Mouse (Mus musculus): Measurements from ENCODE around the gene Svbp. TPM values are rescaled to one million over a fixed set of nuclear protein-coding genes. Genes with fewer than 3 reads are reported as not detected.

Gene Svbp
- polyA plus RNA-seq, 1 experiment from 2014 or later, result 221 TPM

GRCm38 (mm10) chr4:119233256-119233901 is 38.3 kb downstream of the Svbp start:
- WGBS, result under 1% methylated on average over 36 of the region's 36 CpGs
- peak overlapping the region; percentile 71 for H3K9ac ChIP-seq
- H3K4me1 ChIP-seq (replicated peaks), result peaks cover 27% of the 10 kb centered on the region
- H3K4me3 ChIP-seq, result peak overlapping the region; percentile 95
- no peaks in the 10 kb centered on the region for H3K9me3 ChIP-seq
- peak overlapping the region; percentile 86 for H3K4me2 ChIP-seq
- H3K27ac ChIP-seq (replicated peaks), result peak overlapping the region; percentile 78
- ATAC-seq (ENCODE audit: low FRiP score, low read depth), result peak; percentile 27; the same call in 1 of the 2 replicates
- H3K27me3 ChIP-seq, result no peaks in the 10 kb centered on the region
- peaks cover 24% of the 10 kb centered on the region for H3K36me3 ChIP-seq

GRCm38 (mm10) chr4:119234348-119234747 is 39.2 kb downstream of the Svbp start:
- Histone ChIP-seq H3K9me3 (no peaks in the 10 kb centered on the region), H3K4me2 (peak overlapping the region; percentile 86), H3K9ac (no peak overlapping the region), H3K36me3 (peaks cover 21% of the 10 kb centered on the region), H3K4me3 (peak overlapping the region; percentile 95), H3K27ac (replicated peaks) (no peak overlapping the region), H3K27me3 (no peaks in the 10 kb centered on the region), H3K4me1 (replicated peaks) (peaks cover 33% of the 10 kb centered on the region)
- WGBS, result 86% methylated on average over 3 of the region's 3 CpGs
- ATAC-seq (ENCODE audit: low FRiP score, low read depth), result no peak

GRCm38 (mm10) chr4:119238661-119239060 is 43.6 kb downstream of the Svbp start:
- 79% methylated on average over 3 of the region's 3 CpGs for WGBS
- Histone ChIP-seq H3K36me3 (peaks cover 48% of the 10 kb centered on the region), H3K27ac (replicated peaks) (no peak overlapping the region), H3K4me2 (no peak overlapping the region), H3K27me3 (no peaks in the 10 kb centered on the region), H3K4me1 (replicated peaks) (peaks cover 24% of the 10 kb centered on the region), H3K9ac (no peak overlapping the region), H3K9me3 (no peaks in the 10 kb centered on the region), H3K4me3 (no peak overlapping the region)
- ATAC-seq (ENCODE audit: low FRiP score, low read depth), result no peak

- WGBS, result 34% methylated on average over 12 of the region's 12 CpGs
- H3K4me2 ChIP-seq, result peak overlapping the region; percentile 30
- H3K27me3 ChIP-seq, result no peaks in the 10 kb centered on the region
- H3K9ac ChIP-seq, result peak overlapping the region; percentile 37; the same call in 1 of the 2 replicates
- H3K9me3 ChIP-seq, result no peaks in the 10 kb centered on the region
- peaks cover 51% of the 10 kb centered on the region for H3K36me3 ChIP-seq
- peaks cover 19% of the 10 kb centered on the region for H3K4me1 ChIP-seq (replicated peaks)
- peak; percentile 49; the same call in 1 of the 2 replicates for ATAC-seq (ENCODE audit: low FRiP score, low read depth)
- H3K27ac ChIP-seq (replicated peaks), result peak overlapping the region; percentile 65
- H3K4me3 ChIP-seq, result 0 out of 2 replicates have a peak overlapping the region, but pooled peaks have one; percentile 12
These were observed 44.1 kb downstream of the Svbp start for GRCm38 (mm10) chr4:119239181-119239682.

GRCm38 (mm10) chr4:119241664-119242063 is 46.6 kb downstream of the Svbp start:
- Histone ChIP-seq H3K36me3 (peaks cover 41% of the 10 kb centered on the region), H3K4me1 (replicated peaks) (peaks cover 12% of the 10 kb centered on the region), H3K9ac (no peak overlapping the region), H3K4me3 (no peak overlapping the region), H3K27me3 (no peaks in the 10 kb centered on the region), H3K27ac (replicated peaks) (no peak overlapping the region), H3K9me3 (no peaks in the 10 kb centered on the region), H3K4me2 (no peak overlapping the region)
- ATAC-seq (ENCODE audit: low FRiP score, low read depth), result no peak
- 88% methylated on average over 14 of the region's 14 CpGs for WGBS

GRCm38 (mm10) chr4:119242571-119242970 is 47.5 kb downstream of the Svbp start:
- H3K4me1 ChIP-seq (replicated peaks), result peaks cover 13% of the 10 kb centered on the region
- H3K36me3 ChIP-seq, result peaks cover 33% of the 10 kb centered on the region
- H3K9me3 ChIP-seq, result no peaks in the 10 kb centered on the region
- no peak overlapping the region for H3K27ac ChIP-seq (replicated peaks)
- ATAC-seq (ENCODE audit: low FRiP score, low read depth), result no peak
- H3K4me2 ChIP-seq, result no peak overlapping the region
- no peak overlapping the region for H3K9ac ChIP-seq
- 95% methylated on average over 12 of the region's 12 CpGs for WGBS
- H3K4me3 ChIP-seq, result no peak overlapping the region
- no peaks in the 10 kb centered on the region for H3K27me3 ChIP-seq

GRCm38 (mm10) chr4:119244468-119245240 is 49.5 kb downstream of the Svbp start:
- WGBS, result 77% methylated on average over 22 of the region's 22 CpGs
- Histone ChIP-seq H3K9ac (no peak overlapping the region), H3K4me3 (no peak overlapping the region), H3K36me3 (peaks cover 29% of the 10 kb centered on the region), H3K4me2 (no peak overlapping the region), H3K27ac (replicated peaks) (no peak overlapping the region), H3K9me3 (no peaks in the 10 kb centered on the region), H3K4me1 (replicated peaks) (peaks cover 9% of the 10 kb centered on the region), H3K27me3 (no peaks in the 10 kb centered on the region)
- no peak for ATAC-seq (ENCODE audit: low FRiP score, low read depth)

- peaks cover 8% of the 10 kb centered on the region; the same call in 1 of the 2 replicates for H3K4me1 ChIP-seq (replicated peaks)
- 0 out of 2 replicates have a peak overlapping the region, but pooled peaks have one; percentile 32 for H3K27ac ChIP-seq (replicated peaks)
- H3K9me3 ChIP-seq, result no peaks in the 10 kb centered on the region
- 57% methylated on average over 7 of the region's 7 CpGs for WGBS
- H3K9ac ChIP-seq, result no peak overlapping the region
- peaks cover 28% of the 10 kb centered on the region for H3K36me3 ChIP-seq
- no peaks in the 10 kb centered on the region for H3K27me3 ChIP-seq
- no peak overlapping the region for H3K4me2 ChIP-seq
- no peak overlapping the region for H3K4me3 ChIP-seq
- no peak; the same call in 1 of the 2 replicates for ATAC-seq (ENCODE audit: low FRiP score, low read depth)
These were observed 50.5 kb downstream of the Svbp start for GRCm38 (mm10) chr4:119245556-119245955.

GRCm38 (mm10) chr4:119245961-119246360 is 50.9 kb downstream of the Svbp start:
- H3K36me3 ChIP-seq, result peaks cover 25% of the 10 kb centered on the region
- no peaks in the 10 kb centered on the region for H3K27me3 ChIP-seq
- WGBS, result 68% methylated on average over 9 of the region's 9 CpGs
- no peak overlapping the region for H3K27ac ChIP-seq (replicated peaks)
- H3K4me2 ChIP-seq, result no peak overlapping the region
- no peak for ATAC-seq (ENCODE audit: low FRiP score, low read depth)
- peaks cover 8% of the 10 kb centered on the region; the same call in 1 of the 2 replicates for H3K4me1 ChIP-seq (replicated peaks)
- H3K4me3 ChIP-seq, result no peak overlapping the region
- H3K9ac ChIP-seq, result no peak overlapping the region
- H3K9me3 ChIP-seq, result no peaks in the 10 kb centered on the region

- Histone ChIP-seq H3K9ac (no peak overlapping the region), H3K4me3 (no peak overlapping the region), H3K27me3 (no peaks in the 10 kb centered on the region), H3K27ac (replicated peaks) (no peak overlapping the region), H3K9me3 (no peaks in the 10 kb centered on the region), H3K36me3 (peaks cover 19% of the 10 kb centered on the region), H3K4me2 (no peak overlapping the region), H3K4me1 (replicated peaks) (peaks cover 8% of the 10 kb centered on the region; the same call in 1 of the 2 replicates)
- 78% methylated on average over 14 of the region's 14 CpGs for WGBS
- no peak for ATAC-seq (ENCODE audit: low FRiP score, low read depth)
These were observed 51.7 kb downstream of the Svbp start for GRCm38 (mm10) chr4:119246688-119247225.

- H3K27me3 ChIP-seq, result no peaks in the 10 kb centered on the region
- H3K9ac ChIP-seq, result no peak overlapping the region
- H3K4me1 ChIP-seq (replicated peaks), result peaks cover 8% of the 10 kb centered on the region; the same call in 1 of the 2 replicates
- no peak overlapping the region for H3K4me3 ChIP-seq
- no peak overlapping the region for H3K27ac ChIP-seq (replicated peaks)
- 25% methylated on average over 13 of the region's 13 CpGs for WGBS
- ATAC-seq (ENCODE audit: low FRiP score, low read depth), result peak; percentile 63; the same call in 1 of the 2 replicates
- no peak overlapping the region for H3K4me2 ChIP-seq
- peaks cover 11% of the 10 kb centered on the region; the same call in 1 of the 2 replicates for H3K36me3 ChIP-seq
- H3K9me3 ChIP-seq, result no peaks in the 10 kb centered on the region
These were observed 52.5 kb downstream of the Svbp start for GRCm38 (mm10) chr4:119247462-119248235.

Data from hindbrain, embryonic 15.5 days (tissue).